Mouse (Mus musculus) ES-Bruce4 (cell line): ENCODE data around the gene Leo1.

Experiments used
- CTCF ChIP-seq: IDR thresholded peaks from one replicate; pipeline ENCODE4 v1.8.1; 2011; ENCODE audit warnings: low read depth, low read length
- EP300 ChIP-seq: IDR thresholded peaks from 2 replicates; pipeline ENCODE4 v1.6.1; 2011; ENCODE audit warnings: low read depth, low read length; ENCODE audit not compliant: insufficient read depth
- POLR2A ChIP-seq: IDR thresholded peaks from one replicate; pipeline ENCODE4 v1.8.1; 2011; ENCODE audit warnings: low read length; ENCODE audit not compliant: insufficient read depth

DNA sequence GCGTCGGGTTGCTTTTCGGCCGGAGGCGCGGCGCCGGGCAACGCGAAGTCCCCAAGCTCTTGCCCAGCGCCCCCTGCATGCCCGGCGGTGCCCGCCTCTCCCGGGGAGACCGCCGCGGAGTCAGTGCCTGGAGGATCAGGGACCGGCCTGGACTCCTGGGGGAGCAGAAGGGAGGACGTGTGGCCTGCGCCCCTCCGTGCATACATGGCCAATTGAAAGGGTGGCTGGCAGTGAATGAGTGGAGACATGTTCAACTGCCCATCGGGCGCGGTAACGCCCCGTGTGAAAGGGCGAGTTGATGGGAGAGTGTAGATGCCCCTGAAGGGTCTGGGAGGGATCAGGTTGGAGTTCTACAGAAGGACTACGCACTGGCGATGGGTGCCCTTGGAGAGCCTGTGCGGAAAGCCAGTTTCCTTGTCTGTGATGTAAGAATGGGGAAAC, 387 bp downstream of the Leo1 start:
- TF ChIP-seq CTCF (no peak), EP300 (no peak), POLR2A (no peak)
